Mouse (Mus musculus): Measurements from ENCODE around the gene Rhox2a. TPM values are rescaled to one million over a fixed set of nuclear protein-coding genes. Genes with fewer than 3 reads are reported as not detected.
"Not testable (repeated sequence)": the region's sequence is repeated elsewhere in the genome, so short reads cannot be mapped to it uniquely, and the experiment has no call there.

Gene Rhox2a
- not detected in 2 replicates for polyA plus RNA-seq (2015; fragmentation: Nextera tagmentation; extraction: Ambion mirVana)

DNA sequence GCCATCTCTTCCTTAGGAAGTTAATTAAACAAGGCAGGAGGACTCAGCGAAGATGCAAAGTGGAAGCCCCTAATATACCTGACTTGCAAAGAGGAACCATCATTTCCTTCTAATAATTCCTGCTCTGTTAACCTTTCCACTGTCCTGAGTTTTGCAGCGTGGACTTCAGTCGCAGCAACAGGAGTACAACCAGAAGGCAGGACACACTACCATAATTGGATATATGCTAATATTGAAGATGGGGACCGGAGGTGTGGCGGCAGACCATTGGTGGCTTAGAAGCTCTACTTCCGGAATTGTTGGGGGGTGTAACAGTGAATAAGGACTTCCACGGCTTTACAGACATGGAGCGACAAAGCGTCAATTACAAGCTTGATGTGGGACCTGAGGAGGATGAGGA, at the start of gene Rhox2a:
TSS of gene Rhox2a (plus strand) at position 301 of the 400 bp plus-strand sequence.
- H3K4me2 ChIP-seq, ATAC-seq: not testable (repeated sequence)
- 100% methylated on average over 2 of the region's 9 CpGs for WGBS

DNA sequence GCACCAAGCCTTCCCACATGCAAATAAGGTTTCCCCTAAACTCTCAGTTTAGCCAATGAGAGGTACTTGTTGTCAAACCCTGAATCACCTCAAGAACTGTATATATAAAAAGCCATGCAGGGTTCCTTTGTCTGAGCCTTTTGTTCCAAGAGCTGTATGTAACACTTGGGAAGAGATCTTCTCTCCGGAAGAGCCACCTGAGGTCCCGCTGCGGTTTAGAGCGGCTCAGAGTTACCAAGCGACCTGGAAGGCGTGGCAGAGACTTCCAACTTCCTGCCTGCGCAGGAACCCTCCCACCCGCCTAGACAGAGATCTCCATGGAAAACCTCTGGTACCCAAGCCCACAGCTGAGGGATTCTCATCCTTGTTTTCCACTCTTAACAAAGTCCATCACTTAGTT, 46.1 kb upstream of the Rhox2a start:
- no peak overlapping the region for H3K27ac ChIP-seq
- H3K9me3 ChIP-seq (replicated peaks), result no peaks in the 10 kb centered on the region
- no peaks in the 10 kb centered on the region for H3K27me3 ChIP-seq
- WGBS, result 74% methylated on average over 8 of the region's 8 CpGs
- no peak overlapping the region for H3K4me3 ChIP-seq
- no peak overlapping the region for H3K9ac ChIP-seq
- no peak for ATAC-seq
- no peak overlapping the region for H3K4me2 ChIP-seq
- H3K4me1 ChIP-seq, result no peaks in the 10 kb centered on the region
- no peaks in the 10 kb centered on the region for H3K36me3 ChIP-seq (ENCODE audit: poor library complexity, severe bottlenecking)

More for the DNA sequence above, at the start of gene Rhox2a:
- not testable (repeated sequence) for H3K9me3 ChIP-seq (replicated peaks); H3K9ac ChIP-seq; H3K27ac ChIP-seq; H3K36me3 ChIP-seq (ENCODE audit: poor library complexity, severe bottlenecking); H3K4me1 ChIP-seq; H3K27me3 ChIP-seq; H3K4me3 ChIP-seq

DNA sequence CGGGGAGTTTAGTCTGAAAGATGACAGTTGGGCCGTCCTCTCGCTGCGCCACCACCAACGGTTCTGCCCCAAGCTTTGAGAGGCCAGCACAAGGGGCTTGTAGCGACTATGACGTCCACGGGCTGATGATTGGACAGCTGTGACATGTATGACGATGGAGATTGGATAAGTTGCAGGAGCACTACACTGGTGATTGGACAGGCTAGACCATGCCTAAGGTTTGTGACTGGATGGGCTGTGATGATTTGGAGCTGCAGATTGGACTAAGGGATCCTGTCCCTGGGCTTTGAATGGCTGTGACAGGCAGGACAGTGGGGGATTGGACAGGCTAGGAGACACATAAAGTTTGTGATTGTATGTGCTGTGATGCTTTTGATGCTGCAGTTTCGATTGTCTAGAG, 33.8 kb upstream of the Rhox2a start, which contains the start of gene Gm9:
TSS of gene Gm9 (minus strand) at position 101 of the 400 bp plus-strand sequence.
- WGBS, result 90% methylated on average over 10 of the region's 10 CpGs
- H3K9me3 ChIP-seq (replicated peaks), result no peaks in the 10 kb centered on the region
- H3K9ac ChIP-seq, result no peak within 1 kb of the TSS
- H3K4me3 ChIP-seq, result no peak within 1 kb of the TSS
- no peak for ATAC-seq
- H3K36me3 ChIP-seq (ENCODE audit: poor library complexity, severe bottlenecking), result no peaks in the 10 kb centered on the region
- H3K4me1 ChIP-seq, result no peaks in the 10 kb centered on the region
- no peak within 1 kb of the TSS for H3K27ac ChIP-seq
- H3K4me2 ChIP-seq, result no peak within 1 kb of the TSS
- no peaks in the 10 kb centered on the region for H3K27me3 ChIP-seq

DNA sequence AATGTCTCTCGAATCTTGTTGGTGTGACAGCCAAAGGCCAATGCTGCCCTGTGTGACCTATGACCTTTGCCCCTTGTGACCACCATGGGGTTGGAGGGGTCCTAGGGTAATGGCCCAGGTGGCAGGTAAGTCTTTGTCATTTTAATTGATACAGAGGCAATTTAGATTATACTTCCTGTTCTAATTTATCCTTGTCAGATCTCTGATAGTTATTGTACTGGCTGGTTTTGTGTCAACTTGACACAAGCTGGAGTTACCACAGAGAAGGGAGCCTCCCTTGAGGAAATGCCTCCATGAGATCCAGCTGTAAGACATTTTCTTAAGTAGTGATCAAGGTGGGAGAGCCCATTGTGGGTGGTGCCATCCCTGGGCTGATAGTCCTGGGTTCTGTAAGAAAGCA, 22.6 kb upstream of the Rhox2a start, which contains the start of gene Rhox1:
TSS of gene Rhox1 (minus strand) at position 101 of the 400 bp plus-strand sequence.
- H3K9me3 ChIP-seq (replicated peaks); H3K36me3 ChIP-seq (ENCODE audit: poor library complexity, severe bottlenecking); H3K4me3 ChIP-seq; ATAC-seq; H3K9ac ChIP-seq; H3K27ac ChIP-seq; H3K4me2 ChIP-seq; H3K27me3 ChIP-seq; H3K4me1 ChIP-seq: not testable (repeated sequence)
- 80% methylated on average over 1 of the region's 1 CpGs for WGBS

DNA sequence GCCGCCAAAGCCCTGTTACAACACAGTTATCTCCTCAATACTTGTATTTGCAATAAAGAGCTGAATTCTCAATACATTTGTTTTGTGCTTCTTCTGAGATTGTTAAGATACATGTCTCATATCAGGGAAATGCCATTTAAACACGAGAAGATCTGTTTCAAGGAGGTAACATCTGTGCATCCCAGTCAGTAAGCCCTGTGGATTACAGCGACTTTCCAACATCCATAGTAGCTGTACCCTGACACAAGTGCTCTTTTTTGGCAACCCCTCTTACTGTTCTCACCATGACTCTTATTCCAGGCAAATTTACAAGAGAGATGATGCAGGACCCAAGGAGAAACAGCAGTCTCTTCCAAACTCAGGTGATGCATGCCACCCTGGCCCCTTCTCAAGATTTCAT, 4.8 kb downstream of the Rhox2a start, which contains the start of gene Rhox3a:
TSS of gene Rhox3a (plus strand) at position 301 of the 400 bp plus-strand sequence.
- H3K36me3 ChIP-seq (ENCODE audit: poor library complexity, severe bottlenecking); ATAC-seq; H3K4me2 ChIP-seq; H3K9me3 ChIP-seq (replicated peaks); H3K9ac ChIP-seq; H3K27me3 ChIP-seq; H3K4me1 ChIP-seq; H3K4me3 ChIP-seq; H3K27ac ChIP-seq: not testable (repeated sequence)
- 90% methylated on average over 1 of the region's 3 CpGs for WGBS

DNA sequence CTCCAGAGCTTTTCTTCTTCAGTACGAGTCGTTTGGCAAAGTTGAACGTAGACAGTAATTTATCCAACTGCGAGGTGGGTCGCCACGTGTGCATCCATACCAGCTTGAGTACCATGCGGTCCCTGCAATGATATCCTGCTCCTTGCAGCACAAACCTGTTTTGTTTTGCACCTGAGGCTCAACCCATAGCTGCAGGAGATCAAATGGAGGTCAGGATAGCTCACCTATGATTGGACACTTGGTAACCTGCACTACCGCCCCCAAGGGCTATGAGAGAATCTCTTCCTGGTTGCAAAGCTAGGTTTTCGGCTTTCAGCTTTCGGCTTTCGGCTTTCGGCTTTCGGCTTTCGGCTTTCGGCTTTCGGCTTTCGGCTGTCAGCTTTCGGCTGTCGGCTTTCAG, 20.3 kb downstream of the Rhox2a start, which contains the start of gene Rhox4a:
TSS of gene Rhox4a (plus strand) at position 301 of the 400 bp plus-strand sequence.
- not testable (repeated sequence) for H3K36me3 ChIP-seq (ENCODE audit: poor library complexity, severe bottlenecking); ATAC-seq; H3K27me3 ChIP-seq; H3K4me3 ChIP-seq; H3K4me2 ChIP-seq; H3K27ac ChIP-seq; H3K9ac ChIP-seq; H3K9me3 ChIP-seq (replicated peaks); H3K4me1 ChIP-seq
- WGBS, result 96% methylated on average over 11 of the region's 19 CpGs

Other genes starting within 250 kb of the Rhox2a start
- not detected in 2 replicates for gene Sowahd, start 196.1 kb upstream of the Rhox2a start, polyA plus RNA-seq (2015; fragmentation: Nextera tagmentation; extraction: Ambion mirVana)
- 399 and 495 TPM in 2 replicates for gene Rpl39, start 159.6 kb upstream of the Rhox2a start, polyA plus RNA-seq (2015; fragmentation: Nextera tagmentation; extraction: Ambion mirVana)
- gene Upf3b, start 134.7 kb upstream of the Rhox2a start, polyA plus RNA-seq (2015; fragmentation: Nextera tagmentation; extraction: Ambion mirVana), result 32.1 and 34.5 TPM in 2 replicates
- gene Nkap, start 118.2 kb upstream of the Rhox2a start, polyA plus RNA-seq (2015; fragmentation: Nextera tagmentation; extraction: Ambion mirVana), result 19.0 and 22.0 TPM in 2 replicates
- 0.13 and 0.27 TPM in 2 replicates for gene Akap14, start 76.1 kb upstream of the Rhox2a start, polyA plus RNA-seq (2015; fragmentation: Nextera tagmentation; extraction: Ambion mirVana)
- gene Ndufa1, start 53.8 kb upstream of the Rhox2a start, polyA plus RNA-seq (2015; fragmentation: Nextera tagmentation; extraction: Ambion mirVana), result 499 and 510 TPM in 2 replicates
- gene Rnf113a1, start 53.7 kb upstream of the Rhox2a start, polyA plus RNA-seq (2015; fragmentation: Nextera tagmentation; extraction: Ambion mirVana), result 13.6 and 14.4 TPM in 2 replicates
- not detected in 2 replicates for gene Gm9, start 33.9 kb upstream of the Rhox2a start, polyA plus RNA-seq (2015; fragmentation: Nextera tagmentation; extraction: Ambion mirVana)
- not detected in 2 replicates for gene Rhox1, start 22.7 kb upstream of the Rhox2a start, polyA plus RNA-seq (2015; fragmentation: Nextera tagmentation; extraction: Ambion mirVana)
- not detected in 2 replicates for gene Rhox3a, start 4.9 kb downstream of the Rhox2a start, polyA plus RNA-seq (2015; fragmentation: Nextera tagmentation; extraction: Ambion mirVana)
- not detected in 2 replicates for gene Rhox4a, start 20.4 kb downstream of the Rhox2a start, polyA plus RNA-seq (2015; fragmentation: Nextera tagmentation; extraction: Ambion mirVana)
- not detected in 2 replicates for gene Rhox3a2, start 135.1 kb downstream of the Rhox2a start, polyA plus RNA-seq (2015; fragmentation: Nextera tagmentation; extraction: Ambion mirVana)
- not detected in 2 replicates for gene Rhox4a2, start 145.9 kb downstream of the Rhox2a start, polyA plus RNA-seq (2015; fragmentation: Nextera tagmentation; extraction: Ambion mirVana)
- gene Rhox2b, start 167.1 kb downstream of the Rhox2a start, polyA plus RNA-seq (2015; fragmentation: Nextera tagmentation; extraction: Ambion mirVana), result not detected in 2 replicates
- gene Rhox4b, start 187.5 kb downstream of the Rhox2a start, polyA plus RNA-seq (2015; fragmentation: Nextera tagmentation; extraction: Ambion mirVana), result not detected in 2 replicates
- not detected in 2 replicates for gene Rhox2c, start 208.7 kb downstream of the Rhox2a start, polyA plus RNA-seq (2015; fragmentation: Nextera tagmentation; extraction: Ambion mirVana)
- not detected in 2 replicates for gene Rhox3c, start 213.6 kb downstream of the Rhox2a start, polyA plus RNA-seq (2015; fragmentation: Nextera tagmentation; extraction: Ambion mirVana)
- gene Rhox4c, start 235.4 kb downstream of the Rhox2a start, polyA plus RNA-seq (2015; fragmentation: Nextera tagmentation; extraction: Ambion mirVana), result not detected in 2 replicates
- gene Rhox2d, start 248.5 kb downstream of the Rhox2a start, polyA plus RNA-seq (2015; fragmentation: Nextera tagmentation; extraction: Ambion mirVana), result not detected in 2 replicates

All from forebrain, embryonic 13.5 days (tissue).